Mouse (Mus musculus): Measurements from ENCODE around the gene Map2.

The Map2 gene

GRCm38 (mm10) chr1:66175041-66175665 is at the start of gene Map2:
Gene Map2 (plus strand): TSS chr1:66175273.
- peak; percentile 59 to 75 for DNase-seq (ENCODE audit: low spot score in 2 of 2)

DNA sequence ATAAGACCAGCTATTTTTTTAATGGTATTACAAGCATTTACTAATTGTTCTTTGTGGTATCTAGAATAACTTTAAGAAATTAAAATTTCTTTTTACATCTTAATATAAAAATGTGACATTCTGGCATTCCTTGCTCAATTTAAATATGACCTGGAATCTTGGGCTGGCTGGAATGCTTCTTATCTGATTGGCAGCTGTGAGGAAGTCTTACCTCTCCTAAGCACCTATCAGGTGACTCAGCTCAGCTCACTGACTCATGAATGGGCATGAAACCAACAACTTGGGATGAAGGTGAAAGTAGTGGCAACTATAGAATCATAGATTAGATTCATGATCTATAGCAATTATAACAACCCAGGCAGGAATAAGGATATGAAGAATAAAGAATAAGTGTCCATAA is 42.1 kb upstream of the Map2 start:
- DNase-seq (ENCODE audit: low spot score in 2 of 2): no peak

DNA sequence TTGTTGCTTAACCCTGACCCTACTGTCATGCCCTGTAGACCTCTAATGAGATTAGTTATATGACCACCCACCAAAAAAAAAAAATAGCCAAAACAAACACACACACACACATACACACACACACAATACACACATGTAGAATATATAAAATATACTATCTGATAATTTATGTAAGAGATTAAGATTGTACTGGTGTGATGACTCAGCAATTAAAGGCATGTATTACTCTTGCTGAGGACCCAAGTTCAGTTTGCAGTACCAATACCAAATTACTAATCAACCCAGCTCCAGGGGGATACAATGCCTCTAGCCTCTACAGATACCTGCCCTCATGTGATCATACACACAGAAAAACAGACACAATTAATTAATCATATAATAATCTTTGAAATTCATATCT is 39.7 kb upstream of the Map2 start:
- no peak for DNase-seq (ENCODE audit: low spot score in 2 of 2)

DNA sequence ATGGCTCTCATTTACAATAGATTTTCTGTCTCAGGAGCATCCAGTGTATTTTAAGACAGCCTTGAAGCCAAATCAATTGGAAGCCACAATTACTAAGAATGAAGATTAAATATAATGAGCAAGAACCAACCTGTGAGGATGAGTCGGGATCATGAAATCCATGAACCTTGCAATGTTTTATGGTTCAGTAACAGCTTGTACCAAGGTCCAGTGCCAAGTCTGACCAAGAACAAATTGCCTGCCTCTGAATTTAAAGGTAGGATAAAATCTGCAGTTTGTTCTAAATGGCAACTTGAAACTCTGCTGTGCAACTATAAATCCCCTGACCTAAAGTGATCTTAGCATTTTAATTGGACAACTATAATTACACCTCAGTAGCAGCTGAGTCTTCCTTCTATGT is 34.4 kb upstream of the Map2 start:
- DNase-seq (ENCODE audit: low spot score in 2 of 2): no peak

- DNase-seq (ENCODE audit: low spot score in 2 of 2): no peak
These were observed 29.9 kb upstream of the Map2 start for GRCm38 (mm10) chr1:66145180-66145579.

- DNase-seq (ENCODE audit: low spot score in 2 of 2): no peak
These were observed 26.1 kb upstream of the Map2 start for GRCm38 (mm10) chr1:66148825-66149514.

GRCm38 (mm10) chr1:66150806-66151205 is 24.3 kb upstream of the Map2 start:
- no peak for DNase-seq (ENCODE audit: low spot score in 2 of 2)

- no peak for DNase-seq (ENCODE audit: low spot score in 2 of 2)
These were observed 17.9 kb upstream of the Map2 start for GRCm38 (mm10) chr1:66157135-66157534.

- no peak for DNase-seq (ENCODE audit: low spot score in 2 of 2)
These were observed 17.5 kb upstream of the Map2 start for GRCm38 (mm10) chr1:66157589-66157988.

GRCm38 (mm10) chr1:66164648-66165047 is 10.4 kb upstream of the Map2 start:
- no peak for DNase-seq (ENCODE audit: low spot score in 2 of 2)

DNA sequence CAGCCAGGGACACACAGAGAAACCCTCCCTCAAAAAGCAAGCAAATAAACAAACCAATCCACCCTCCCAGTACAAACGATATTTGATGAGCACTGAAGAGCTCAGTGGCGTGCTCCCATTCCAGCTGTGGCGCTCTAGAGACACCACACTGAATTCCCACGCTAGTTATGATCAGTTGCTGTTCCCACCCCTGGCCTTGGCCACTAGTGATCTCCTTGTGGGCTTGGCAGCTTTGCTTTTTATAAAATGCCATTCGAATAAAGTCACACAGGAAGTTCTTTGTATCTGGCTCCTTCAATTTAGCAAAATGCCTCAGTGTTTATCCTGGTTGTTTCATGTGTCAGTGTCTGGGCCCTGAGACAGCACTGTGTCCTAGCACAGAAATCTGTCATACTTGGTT is 6.4 kb upstream of the Map2 start:
- no peak for DNase-seq (ENCODE audit: low spot score in 2 of 2)

DNA sequence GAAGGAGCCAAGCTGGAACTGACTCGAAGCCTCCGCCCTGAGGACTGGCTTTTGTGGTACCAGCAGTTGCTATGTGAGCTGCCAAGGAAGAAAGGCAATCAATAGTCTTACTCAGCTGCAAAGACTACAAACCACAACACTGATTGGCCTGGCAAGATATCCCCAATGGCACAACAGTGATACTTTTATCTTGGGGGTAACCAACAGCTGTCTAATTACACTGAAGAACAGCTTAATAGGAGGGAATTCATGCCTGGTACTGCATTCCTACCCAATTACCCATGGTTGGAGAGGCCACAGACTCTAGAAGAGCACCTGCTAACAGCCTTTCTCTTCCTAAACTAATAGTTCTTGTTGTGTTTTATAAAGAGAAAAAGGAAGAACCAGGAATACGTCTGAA is 2.9 kb upstream of the Map2 start:
- DNase-seq (ENCODE audit: low spot score in 2 of 2): no peak

GRCm38 (mm10) chr1:66173630-66174029 is 1.4 kb upstream of the Map2 start:
- no peak for DNase-seq (ENCODE audit: low spot score in 2 of 2)

- DNase-seq (ENCODE audit: low spot score in 2 of 2): no peak
These were observed 1.2 kb downstream of the Map2 start for GRCm38 (mm10) chr1:66176012-66176837.

DNA sequence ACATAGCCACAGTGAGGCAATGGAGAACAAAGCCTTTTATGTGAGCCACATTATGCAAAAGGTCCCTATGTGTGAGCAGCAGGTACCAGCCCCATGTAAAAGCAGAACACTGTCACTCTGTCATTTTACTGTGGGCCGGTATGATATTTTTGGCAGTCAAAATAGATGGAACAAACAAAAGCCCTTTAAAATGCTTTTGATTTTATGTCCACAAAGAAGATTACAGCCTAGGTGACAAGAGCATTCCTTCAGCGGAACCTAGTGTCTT is 1.7 kb downstream of the Map2 start:
- DNase-seq (ENCODE audit: low spot score in 2 of 2): no peak

DNA sequence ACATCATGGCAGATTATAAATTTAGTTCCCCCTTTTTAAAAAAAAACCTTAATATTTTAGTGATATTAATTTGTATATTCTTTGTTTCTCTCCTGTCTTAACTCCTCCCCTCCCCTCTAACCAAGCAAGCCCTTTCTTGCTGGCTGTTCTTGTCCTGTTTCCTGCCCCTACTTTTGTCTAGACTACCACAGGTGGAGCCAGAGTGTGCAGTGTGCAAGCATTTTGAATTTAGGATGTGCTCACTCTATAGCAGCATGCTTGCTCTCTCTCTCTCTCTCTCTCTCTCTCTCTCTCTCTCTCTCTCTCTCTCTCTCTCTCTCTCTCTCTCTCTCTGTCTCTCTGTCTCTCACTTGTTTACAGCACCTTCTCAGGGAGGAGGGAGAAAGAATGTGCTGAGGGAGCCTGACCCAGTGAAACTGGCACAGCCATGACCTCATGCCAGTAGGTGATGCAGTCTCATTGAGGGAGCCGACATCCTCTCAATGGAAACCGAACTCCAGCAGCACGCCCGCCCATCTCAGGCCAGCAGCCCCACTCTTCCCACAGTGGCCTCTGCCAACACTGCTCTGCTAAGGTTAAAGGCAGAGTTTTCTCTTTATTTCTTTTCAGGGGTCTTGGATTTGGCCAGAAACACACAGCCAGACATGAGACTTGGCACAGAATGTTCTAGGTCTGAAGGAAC is 2.6 kb downstream of the Map2 start:
- DNase-seq (ENCODE audit: low spot score in 2 of 2): no peak

DNA sequence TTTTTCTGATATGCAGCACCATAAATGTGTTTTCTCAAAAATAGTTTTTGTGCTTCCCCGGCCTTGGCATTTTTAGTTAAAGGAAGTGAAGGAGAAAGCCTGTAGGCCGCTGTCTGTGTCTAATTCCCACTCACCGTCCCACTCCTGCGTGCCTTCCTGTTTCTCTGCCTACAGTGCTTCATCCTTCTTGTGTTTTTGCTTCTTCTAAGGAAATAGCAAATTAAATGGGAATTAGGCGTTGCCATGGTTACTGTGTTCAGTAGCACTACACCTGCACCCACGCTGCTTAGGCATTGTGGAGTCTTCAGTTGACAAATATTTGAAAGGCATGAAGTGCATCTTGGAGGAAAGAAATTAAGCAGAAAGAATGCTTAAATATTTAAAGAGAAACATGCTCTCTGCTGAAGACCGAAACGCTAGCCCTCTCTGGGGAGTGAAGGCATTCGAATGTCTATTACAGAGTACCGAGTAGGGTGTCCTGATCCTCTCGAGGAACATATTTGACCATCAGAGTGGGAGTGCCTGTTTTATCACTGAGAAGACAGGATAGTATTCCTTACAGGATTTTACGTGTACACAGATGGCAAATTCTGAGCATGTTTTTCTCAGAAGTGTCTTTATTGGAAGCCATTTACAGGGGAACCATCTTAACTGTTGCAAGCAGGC is 12.1 kb downstream of the Map2 start:
- DNase-seq (ENCODE audit: low spot score in 2 of 2): no peak

DNA sequence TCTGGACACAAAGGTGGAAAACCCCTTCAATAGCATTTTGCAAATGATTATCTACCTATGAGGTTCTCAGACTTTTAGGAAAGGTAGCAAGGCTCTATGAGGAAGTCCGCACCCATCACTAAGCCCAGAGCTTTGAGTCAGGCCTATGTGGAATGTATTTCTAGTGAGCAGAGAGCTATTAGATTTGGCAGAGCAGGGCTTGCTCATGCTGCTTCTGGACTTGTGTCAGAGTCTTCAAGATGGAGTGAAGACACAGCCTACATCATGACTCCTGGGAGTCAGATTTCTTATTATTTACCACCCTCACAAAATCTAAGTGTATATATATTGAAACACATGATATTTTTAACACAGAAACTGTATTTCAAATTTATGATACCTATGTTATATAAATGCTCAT is 17.3 kb downstream of the Map2 start:
- no peak for DNase-seq (ENCODE audit: low spot score in 2 of 2)

DNA sequence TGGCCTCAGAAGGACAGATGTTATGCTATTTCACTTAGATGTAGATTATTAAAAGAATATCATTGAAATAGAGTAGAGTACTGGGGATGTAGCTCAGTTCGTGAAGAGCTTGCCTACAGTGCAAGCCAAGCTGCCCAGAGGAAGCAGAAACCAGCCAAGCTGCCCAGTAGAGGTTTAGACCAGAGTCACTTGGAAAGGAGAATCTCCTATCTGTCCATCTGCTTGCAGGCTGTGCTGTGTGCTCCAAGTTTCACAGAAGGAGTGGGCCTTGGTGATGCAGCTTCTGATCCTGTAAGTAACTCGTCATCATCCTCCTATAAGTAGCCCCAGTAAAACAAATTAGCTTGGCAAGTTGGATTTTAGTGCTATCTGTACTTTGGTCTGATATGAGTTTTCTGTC is 17.8 kb downstream of the Map2 start:
- DNase-seq (ENCODE audit: low spot score in 2 of 2): no peak

DNA sequence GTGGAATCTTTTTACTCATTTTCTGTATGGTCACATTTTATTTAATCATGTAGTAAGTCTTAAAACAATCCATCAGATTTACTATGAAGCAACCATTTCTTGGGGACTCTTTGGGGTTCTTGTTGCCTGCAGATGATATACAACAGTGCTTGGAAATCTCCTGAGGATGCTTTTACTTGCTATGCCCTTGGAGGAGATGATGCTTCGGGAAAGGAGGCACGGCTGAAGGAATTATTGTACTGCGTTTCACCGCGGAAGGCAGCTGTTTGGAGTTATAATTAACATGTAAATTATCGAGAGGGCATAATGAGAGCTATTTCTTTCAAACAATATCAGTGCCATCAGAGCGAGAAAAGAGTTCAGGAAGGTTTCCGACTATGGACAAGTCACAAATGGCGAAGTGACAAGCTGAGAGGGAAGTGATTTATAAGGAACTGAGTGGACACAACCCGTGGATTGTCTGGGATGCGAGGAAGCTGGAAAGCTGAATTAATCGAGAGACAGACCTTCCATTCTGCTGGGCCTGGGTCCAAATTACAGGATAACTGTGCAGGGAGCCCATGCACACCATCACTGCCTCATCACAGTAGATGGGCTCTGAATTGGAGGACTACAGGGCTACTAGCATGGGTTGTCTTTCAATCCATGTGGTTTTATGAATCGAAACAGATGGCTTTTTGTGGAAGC is 20.1 kb downstream of the Map2 start:
- no peak for DNase-seq (ENCODE audit: low spot score in 2 of 2)

DNA sequence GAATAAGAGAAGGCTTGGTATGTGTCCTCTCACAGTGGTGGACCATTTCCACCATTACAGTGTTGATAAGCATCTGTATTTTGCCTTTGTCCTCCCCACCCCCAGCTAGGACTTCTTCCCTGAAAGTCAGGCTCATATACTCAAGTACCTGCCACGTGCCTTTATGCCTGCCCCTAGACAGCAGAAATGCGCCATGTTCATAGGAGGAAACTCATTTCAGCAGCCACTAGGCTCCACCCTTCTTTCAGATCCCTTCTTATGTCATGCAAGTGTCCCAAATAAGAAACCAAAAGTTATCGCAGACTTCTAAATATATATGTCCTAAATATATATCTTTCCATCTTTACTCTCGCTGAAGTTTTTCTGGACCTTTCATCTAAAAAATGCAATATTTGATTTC is 21.2 kb downstream of the Map2 start:
- DNase-seq (ENCODE audit: low spot score in 2 of 2): no peak
